Mouse (Mus musculus) liver, embryonic 14.5 days (tissue): Measurements from ENCODE around the gene Fkbp2.

ENCODE experiments used
- CTCF ChIP-seq: IDR thresholded peaks from 2 replicates; pipeline ENCODE4 v1.5.1; 2016; ENCODE audit warnings: antibody characterized with exemption, low read depth, control low read depth
- EP300 ChIP-seq: IDR thresholded peaks from 2 replicates; pipeline ENCODE4 v1.6.1; 2016; ENCODE audit warnings: antibody characterized with exemption, low read depth

- TF ChIP-seq CTCF, result no peak
- no peak for TF ChIP-seq EP300
These were observed 12.9 kb upstream of the Fkbp2 start for GRCm38 (mm10) chr19:6993011-6993770.
